Mouse (Mus musculus) gastrocnemius, postnatal 4 days (tissue): ENCODE results near the gene Kif6. TPM values are rescaled to one million over a fixed set of nuclear protein-coding genes. Genes with fewer than 3 reads are reported as not detected.

ENCODE experiments used
- DNase-seq, 2 experiments: peaks; one replicate each; pipeline ENCODE4 v3.0.0; 2021 to 2022; ENCODE audit warnings: low spot score in 2 of 2, mixed read lengths in 2 of 2
- total RNA-seq, 2 experiments: library from RNA; stranded (reverse); gene quantifications; 2 replicates each; pipeline ENCODE4 v1.2.3; 2021

Kif6 gene
- total RNA-seq, 2 experiments from 2014 or later = 0.21 to 0.56 TPM

DNA sequence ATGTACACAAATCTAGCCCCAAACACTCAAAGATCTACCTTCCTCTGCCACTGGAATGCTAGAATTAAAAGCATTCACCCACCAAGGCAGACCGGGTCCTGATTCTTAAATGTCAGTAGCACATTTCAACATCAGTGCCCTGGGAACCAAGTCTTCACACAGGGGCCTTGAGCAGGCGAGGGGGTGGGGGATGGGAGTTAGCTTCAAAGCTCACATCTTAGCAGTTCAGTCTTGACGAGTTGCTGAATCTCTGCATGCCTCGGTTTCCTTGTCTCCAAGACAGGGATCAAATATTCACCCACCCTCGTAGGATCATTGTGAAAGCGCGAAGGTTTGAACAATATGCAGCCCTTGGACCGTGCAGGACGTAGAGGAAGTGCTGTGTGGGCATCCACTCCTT lies 172.4 kb downstream of the Kif6 start:
- no peak for DNase-seq

DNA sequence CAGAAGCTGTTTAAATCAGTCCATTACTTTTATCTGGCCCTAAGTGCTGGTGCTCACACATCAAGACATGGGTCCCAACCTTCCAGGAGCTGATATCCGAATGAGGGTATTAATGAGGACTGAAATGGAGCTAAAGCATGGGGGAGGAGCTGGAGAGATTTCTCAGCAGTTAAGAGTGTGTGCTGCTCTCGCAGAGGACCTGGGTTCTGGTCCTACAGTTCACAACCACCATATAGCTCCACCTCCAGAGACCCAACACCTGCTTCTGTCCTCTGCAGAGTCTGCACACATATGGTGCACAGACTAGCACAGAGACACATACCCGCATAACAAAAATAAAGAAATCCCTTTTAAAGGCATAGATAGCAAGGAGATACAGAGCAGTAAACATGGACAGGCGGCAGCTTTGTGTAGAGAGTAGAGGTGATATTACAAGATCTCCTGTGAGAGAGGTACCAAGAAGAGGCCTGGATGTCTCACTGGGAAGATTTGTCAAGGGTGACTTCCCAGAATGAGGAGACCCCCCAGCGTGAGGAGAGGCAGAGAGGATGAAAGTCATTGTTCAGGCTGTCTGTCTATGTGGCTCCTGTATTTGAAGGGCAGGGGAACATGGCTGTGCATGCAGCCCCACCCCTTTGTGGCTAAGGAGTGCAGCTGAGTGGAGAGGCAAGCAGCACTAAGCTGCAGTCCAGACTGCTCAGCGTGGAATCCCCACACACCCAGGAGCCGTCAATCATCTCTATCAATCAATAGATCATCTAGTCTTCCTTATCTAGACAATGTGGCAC lies 173.4 kb downstream of the Kif6 start:
- DNase-seq = no peak

DNA sequence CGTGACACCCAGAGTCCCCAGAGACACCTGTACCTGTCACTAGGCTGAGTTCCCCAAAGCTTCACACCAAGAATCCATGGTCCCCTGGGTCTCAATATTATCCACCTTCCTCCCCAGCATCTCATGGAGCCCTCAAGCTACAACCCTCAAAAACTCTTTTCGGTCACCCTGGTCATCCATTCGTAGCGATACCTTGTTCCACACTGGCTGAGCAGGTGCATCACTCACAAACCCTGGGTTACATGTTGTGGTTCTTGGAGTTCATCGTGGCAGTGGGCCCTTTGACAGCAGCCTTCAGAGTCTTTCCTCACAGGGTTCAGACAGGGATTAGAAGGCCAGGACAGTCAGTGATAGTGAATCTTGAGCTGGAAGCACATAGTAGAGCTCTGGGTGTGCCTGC lies 176.6 kb downstream of the Kif6 start:
- no peak for DNase-seq

DNA sequence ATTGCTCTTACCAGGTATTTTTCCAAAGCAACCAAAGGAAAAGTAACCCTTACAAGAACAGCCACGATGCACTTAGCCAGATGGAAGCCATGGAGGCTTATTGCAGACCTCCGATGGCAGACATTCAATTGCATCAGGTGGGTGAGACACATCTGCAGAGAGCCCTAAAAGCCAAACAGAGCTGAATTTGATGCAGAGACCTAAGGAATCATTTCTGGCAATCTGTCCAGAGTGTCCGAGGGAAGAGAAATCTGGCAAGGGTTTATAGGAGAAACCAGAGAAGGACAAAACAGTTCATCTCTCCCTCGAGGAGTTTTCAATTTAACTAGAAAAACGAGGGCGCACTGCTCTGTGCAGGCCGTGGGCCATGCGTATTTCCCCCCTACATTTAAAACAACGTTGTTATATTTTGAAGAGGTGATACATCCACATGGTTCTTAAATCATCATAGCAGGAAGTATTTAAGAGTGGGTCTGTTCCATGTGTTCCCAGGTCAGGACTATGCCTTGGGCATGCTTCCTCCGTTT lies 177.3 kb downstream of the Kif6 start:
- no peak for DNase-seq

DNA sequence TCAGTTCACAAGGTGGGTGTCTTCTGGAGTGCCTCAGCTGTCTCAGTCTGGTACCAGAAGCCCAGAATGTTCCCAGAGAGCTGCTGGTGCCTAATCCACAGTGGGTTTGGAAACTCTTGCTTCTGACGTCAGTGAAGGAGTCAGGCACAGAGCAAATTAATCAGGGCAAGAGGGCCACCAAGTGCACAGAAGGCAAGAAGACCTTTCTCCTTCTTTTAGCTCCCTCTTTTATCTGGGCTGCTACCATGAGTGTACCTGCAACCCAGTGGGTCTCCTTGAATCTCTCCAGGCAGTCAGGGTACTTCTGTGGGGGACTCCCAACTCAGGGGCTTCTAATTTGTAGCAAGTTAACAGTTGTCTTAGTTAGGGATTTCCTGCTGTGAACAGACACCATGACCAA lies 178.0 kb downstream of the Kif6 start:
- DNase-seq = no peak

DNA sequence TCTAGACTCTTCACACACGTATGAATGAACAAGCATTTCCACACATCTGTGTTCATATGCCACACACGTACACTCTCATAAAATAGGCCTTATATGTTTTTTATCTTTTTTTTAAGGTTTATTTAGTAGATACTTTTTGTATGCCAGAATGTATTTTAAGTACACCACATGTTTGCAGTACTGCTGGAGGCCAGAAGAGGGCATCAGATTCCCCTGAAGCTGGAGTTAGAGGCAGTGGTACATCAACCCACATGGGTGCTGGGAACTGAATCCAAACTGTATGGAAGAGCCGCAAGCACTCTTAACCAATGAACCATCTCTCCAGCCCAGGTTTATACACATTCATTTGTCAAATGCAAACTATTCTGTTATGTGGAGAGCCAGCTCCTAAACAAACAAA lies 179.0 kb downstream of the Kif6 start:
- no peak for DNase-seq

DNA sequence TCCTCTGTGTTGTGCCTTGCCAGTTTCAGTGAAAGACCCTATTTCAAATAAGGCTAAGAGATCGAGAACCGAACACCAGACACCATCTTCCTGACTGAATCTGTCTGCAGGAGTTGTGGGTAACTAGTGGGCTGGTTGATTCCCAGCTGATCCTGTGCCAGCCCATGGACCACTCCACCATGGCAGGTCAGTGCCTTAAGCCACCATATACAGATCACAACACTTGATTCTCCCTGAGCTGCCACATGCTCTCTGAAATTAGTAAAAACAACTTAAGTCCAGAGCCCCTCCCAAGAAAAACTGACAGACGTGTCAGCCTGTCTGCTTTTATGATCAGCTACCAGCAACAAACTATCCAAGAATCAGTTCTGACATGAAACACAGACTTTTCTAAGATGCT lies 180.3 kb downstream of the Kif6 start:
- DNase-seq = no peak

DNA sequence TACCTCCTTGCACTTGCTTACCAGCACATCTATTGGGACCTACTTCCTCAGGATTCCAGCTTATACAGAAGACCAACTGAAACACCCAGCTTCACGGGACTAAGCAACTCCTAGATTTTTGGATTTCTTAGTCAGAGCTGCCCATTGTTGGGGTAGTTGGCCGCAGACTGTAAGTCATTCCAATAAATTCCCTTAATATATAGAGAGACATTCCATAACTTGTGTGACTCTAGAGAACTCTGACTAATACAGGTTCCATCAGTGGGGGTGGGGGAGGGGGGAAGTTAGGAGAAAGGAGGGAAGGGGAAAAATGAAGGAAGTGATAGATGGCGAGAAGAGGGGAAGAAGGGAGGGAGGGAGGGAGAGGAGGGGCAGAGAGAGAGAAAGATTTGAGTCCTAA lies 181.2 kb downstream of the Kif6 start:
- DNase-seq = no peak

DNA sequence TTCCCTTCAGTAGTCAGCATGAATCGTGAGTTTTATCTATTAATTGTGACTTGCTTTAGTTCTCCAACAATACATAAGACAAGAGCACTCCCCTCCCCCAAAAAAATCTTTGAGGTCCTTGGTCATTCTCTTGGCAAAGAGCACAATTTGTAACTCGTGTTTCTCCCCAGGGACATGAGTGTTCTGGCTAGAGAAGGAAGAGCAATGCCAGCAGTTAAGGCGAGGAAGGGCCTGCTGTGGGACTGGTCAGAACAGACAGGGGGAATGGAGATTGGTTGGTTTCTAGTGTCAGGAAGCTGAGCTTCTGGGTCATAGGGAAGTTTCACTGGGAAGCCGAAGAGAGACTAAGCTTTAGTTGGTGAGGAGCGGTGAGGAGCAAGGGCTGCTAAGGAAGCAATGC lies 184.2 kb downstream of the Kif6 start:
- no peak for DNase-seq

DNA sequence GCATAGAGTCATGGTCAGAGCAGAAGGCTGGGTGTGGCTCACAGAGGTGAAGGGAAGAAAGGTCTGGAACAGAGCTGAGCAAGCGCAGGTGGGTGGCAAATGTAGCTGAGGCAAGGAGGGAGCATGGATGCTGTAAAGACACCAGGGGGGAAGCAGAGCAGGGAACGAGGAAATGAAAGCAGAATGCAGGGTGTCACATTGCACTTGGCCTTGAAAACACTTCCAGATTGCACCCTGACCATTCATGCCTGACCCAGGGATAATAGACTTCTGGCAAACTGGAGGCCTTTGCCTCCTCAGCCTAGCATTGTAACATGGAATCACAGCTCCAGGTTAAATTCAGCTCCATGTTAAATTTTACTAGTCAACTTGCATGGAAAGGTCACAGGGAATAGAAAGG lies 185.2 kb downstream of the Kif6 start:
- no peak for DNase-seq

DNA sequence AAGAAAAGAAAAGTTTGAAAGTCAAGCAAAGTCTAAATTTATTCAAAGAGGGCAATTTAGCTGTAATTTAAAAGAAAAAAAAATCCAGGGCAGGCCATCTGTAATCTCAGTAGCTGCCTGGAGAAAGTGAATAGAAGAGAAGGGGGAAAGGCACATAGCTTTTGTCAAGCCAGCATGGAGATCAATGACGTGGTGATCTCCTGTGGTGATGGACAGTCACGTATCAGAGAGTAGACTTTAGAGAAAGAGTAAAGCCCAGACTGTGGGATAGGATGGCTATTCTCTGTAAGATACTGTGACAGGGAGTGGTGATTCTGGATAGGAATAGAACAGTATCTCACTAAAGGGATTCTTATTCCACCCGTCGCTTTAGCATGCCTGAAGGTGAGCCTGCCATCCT lies 192.5 kb downstream of the Kif6 start:
- DNase-seq = no peak

DNA sequence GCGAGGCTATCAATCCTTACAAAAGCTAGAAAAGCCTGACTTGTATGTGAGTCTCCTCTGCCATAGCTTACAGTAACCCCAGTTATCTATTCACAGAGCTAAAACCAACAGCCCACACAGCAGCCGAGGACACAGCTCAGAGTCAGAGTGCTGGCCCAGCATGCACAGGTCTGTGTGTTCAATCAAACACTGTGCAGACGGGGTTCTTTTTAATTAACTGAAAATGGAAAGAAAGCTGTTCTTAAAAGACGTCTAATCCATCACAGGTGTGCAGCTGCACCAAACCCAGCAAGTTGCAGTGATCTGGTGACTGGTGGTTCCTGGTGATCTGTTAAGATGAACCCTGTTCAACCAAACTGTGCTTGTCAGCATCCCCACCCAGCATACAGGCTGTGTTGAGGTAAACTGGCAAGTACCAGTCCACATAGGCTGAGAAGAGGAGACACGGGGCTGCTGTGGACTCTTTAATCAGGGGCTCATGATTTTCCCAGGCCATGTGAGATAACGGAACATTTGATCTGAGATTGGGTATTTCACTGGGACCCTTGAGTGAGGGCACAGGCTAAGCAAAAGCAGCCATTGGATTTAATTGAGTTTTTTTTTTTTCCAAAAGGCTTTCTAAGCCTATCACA lies 193.9 kb downstream of the Kif6 start:
- no peak for DNase-seq

DNA sequence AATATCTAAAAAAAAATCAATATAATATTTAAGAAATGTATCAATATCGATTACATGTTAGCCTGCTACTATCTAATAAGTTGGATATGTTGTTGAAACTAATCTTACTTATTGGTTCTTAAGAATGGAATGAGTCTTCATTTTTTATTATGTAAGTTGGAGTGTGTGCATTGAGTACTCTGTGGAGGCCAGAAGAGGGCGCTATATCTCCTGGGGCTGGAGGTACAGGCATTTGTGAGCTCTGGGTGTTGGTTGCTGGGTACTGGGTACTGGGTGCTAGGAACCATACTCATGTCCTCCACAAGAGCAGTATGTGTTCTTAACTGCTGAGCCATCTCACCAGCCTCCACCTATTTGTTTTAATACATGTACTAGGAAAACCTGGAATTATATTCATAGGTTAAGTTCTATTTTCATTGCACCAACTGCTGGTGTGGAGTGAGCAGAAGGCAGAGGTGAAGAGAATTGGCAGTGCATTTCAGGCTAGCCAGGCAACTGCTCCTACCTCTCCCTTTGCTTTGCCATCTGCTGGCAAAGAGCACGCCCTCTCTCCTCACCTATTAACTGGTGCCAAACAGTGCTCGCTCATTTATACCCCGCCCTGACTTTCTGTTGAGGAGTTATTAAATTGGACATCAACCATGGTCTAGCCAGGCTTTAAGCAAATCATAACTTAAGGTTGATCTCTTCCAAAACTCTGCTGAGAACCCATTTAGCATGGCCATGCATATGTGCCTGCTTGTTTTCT lies 199.1 kb downstream of the Kif6 start:
- DNase-seq = no peak

DNA sequence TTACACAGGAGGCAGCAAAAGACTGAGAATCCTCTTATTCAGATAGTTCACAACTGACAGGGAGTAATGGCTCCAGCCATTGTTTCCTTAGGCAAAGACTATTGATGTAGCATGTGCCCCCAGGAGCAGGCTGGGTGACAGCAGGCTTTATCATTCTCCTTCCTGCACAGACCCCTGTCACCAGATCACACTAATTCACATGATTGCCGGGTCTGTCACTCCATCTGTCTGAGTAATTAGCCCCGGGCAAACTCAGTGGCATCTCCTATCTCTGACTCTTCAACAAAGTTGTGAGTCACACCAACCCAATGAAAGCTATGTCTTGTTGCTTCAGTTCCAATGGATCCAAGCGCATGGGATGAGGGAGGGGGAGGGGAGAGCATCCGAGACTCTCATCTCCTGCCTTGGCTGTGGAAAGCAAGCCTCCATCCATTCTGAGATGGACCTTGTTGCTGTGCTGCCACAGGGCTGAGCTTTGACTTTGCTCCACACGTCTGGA lies 201.2 kb downstream of the Kif6 start:
- DNase-seq = no peak

DNA sequence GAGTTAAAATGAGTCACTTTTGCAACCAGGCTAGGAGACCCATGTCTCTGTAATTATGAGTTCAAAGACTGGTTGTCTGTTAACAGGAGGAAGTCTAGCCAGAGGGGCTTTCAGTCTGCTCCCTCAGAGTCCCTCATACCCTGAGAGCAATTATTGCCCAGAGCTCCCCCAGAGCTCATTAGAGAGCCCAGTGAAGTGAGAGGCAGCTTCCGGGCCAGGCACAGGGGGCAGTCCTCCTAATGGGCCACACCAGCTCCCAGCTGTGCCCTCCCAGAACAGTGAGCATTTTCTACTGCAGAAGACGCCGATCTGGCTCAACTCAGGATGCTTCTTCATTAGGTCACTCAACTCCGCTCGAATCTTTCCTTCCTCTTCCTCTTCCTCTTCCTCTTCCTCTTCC lies 201.8 kb downstream of the Kif6 start:
- DNase-seq = no peak

DNA sequence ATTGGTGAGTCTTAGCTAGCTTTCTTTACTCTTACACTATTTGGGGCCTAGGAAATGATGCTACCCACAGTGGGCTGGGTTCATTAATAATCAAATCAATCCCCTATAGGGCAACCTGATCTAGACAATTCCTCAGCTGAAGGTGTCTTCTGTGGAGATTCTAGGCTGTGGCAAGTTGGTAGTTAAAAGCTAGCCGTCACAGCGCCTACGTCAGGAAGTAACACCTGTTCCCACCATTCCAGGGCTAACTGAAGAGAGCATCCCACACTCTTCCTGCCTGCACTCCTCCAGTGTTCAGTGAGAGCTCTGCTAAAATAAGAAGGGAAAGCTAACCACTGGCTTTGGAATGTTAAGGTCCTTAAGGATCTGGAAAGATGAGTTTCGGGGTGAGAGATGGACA lies 205.3 kb downstream of the Kif6 start:
- no peak for DNase-seq

DNA sequence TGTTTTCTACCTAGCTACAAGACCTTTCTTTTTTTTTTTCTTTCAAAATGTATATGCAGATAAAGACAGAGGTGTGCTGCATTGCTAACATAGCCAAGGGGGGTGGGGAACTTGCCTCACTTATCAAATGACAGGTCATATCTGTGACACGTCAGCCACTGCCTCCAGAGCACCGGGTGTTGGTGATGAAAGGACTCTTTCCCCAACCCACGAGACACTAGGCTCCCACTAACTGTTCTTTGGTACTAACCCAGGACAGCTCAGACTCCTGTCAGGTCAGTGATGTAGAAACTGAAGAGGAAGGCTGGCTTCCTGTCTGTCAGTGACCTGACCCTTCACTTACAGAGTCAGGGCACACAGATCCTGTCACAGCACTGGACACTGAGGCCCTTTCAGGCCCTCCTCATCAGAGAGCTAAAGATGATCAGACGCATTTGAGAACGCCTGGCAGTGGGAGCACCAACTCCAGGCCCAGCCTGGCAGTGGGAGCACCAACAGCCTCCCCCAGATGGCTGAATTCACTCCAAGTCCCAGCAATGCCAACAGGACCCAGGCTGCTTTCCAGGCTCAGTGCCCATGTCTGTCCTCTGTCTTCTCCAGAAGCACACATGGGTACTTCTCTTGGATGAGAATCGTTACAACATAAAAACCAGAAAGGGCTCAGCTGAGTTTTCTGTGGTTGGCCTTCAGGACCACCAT lies 209.4 kb downstream of the Kif6 start:
- DNase-seq = no peak

DNA sequence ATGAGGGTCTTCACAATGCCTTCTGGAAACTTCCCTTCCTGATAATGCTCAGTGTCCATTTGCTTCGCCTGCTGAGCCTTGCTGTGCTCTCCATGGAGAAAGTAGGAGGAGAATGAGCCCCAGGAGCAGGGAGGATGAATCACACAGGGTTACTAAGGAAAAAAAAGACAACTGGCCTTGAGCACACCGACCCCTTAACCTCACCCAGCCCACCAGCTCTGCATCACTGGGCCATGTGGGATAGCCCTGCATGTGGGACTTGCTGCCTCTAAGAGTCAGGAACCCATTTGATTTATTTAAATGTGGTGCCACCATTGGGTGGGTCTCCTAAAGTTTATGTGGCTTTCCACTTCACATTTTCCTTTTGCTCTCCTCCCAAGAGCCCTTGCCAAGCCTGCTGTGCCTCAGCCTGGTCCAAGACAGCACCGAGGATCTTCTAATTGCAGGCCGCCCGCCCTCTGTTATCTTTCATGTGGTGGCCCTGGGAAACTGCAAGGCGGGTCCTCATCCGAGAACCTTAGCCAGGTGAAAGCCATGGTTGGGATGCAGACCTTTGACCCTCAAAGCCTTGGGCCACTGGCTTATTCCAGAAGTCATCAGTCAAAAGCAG lies 210.0 kb downstream of the Kif6 start:
- no peak for DNase-seq

DNA sequence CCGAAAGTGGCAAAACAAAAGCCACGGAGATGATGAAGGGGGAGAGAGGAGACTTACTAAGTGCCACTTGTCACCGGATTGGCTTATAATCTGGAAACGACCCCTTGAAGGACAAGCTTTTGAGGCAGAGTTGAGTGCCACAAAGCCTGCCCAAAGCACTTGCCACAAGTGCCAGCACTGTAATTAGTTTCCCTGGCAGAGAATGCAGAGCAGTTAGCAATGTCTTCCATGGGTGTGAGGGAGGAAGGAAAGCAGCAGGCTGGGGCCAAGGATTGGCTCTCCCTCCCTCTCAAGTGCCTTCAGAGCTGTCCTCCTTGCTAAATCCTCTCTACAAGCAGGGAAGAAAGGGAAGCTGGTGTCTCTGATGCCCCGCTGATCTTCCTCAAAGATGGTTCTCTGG lies 210.9 kb downstream of the Kif6 start:
- no peak for DNase-seq

DNA sequence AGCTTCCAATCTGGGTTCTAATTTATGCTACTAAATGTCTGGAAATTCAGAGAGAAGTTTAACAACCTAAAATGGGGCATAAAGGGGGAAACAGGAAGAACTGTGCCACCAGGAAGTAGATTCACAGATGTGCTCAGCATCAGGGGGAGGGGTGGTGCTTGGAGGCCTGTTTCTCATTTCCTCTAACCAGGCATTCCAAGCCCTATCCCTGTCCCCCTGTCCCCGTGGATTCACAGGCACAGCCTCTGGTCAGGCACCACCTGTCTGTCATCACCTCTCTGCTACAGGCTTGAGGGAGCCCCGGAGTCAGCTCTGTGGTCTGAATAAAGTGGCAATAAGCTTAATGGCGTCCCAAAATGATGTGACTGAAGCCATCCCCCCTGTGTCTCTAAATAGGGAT lies 216.8 kb downstream of the Kif6 start:
- no peak for DNase-seq

DNA sequence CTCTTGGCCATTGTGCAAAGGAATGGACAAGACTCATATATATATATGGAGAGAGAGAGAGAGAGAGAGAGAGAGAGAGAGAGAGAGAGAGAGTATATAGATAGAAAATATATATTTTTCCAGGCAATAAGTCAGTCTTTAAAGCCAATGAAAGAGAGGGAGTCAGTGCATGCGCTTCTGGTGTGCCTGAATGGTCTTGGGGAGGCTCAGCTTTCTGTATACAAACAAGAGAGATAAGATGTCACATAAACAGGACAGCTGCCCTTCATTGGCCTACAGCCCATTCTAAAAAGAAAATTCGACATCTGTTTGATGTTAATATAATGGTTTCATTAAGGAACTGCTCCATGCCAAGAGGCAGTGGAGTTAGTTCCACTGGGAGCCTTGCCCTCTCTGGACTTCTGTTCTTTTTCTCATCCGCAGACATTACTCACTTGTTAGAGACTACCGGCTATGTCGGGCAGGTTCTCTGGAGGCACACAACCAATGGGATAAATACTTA lies 219.2 kb downstream of the Kif6 start:
- DNase-seq = no peak
